Mouse (Mus musculus): ENCODE data around the gene Aox1. TPM values are rescaled to one million over a fixed set of nuclear protein-coding genes. Genes with fewer than 3 reads are reported as not detected.

Aox1 gene
- total RNA-seq, 2 experiments from 2014 or later = 4.6 to 12.1 TPM

DNA sequence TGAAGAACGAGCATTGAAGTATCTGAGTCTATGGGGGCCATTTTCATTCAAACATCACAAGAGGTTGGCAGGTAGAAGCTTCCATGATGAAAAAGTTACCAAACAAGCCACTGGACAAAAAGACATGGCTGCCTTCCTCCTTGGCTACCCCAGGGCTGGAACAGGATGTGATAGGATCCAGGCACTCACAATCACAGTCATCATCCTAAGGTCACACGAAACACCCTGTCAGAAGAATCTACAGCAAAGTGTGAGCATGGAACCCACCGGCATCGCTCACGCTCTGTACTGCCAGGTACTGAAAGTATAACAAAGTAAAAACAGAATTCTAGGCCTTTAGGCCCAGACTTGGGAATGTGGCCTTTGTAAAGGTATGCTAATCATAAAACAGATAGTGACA lies 80.5 kb downstream of the Aox1 start:
- no peak for DNase-seq

DNA sequence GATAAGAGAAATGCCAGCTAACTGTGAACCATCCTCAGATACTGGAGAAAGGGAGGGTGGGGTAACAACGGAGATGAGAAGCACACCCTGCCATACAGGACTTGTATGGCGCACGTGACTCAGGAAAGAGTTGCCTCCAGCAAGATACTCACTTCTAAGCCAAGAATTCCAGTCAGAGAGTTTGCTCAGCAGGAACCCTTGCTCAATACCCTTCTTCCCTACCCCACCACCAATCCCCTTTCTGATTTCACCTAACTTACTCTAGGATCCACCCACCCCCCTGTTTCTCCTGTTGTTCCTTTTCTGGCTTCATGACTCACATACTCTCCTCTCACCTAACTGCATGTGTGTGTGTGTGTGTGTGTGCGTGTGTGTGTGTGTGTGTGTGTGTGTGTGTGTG lies 81.6 kb downstream of the Aox1 start:
- no peak for DNase-seq

DNA sequence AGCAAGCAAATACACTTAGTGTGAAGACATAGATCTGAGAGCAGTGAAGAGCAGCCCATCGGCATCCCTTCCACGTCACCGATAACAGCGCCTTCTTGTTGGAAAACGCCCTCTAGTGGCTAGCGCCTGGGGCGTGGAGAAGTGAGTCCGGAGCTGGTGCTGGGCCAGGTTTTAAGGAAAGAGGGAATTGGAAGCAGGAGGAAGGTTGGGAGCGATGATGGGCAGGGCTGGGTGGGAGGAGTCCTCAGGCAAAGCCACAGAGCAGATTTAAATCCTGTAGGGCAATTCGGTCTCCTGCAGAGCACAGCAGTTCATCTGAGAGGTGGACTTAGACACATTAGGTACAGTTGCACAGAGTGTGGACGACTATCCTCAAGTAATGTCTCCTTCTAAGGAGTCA lies 83.1 kb downstream of the Aox1 start, which contains the start of gene Aox3:
Gene Aox3, plus strand, starts transcription at position 251 of the 400 bp plus-strand sequence.
- peak; percentile 67 for DNase-seq

DNA sequence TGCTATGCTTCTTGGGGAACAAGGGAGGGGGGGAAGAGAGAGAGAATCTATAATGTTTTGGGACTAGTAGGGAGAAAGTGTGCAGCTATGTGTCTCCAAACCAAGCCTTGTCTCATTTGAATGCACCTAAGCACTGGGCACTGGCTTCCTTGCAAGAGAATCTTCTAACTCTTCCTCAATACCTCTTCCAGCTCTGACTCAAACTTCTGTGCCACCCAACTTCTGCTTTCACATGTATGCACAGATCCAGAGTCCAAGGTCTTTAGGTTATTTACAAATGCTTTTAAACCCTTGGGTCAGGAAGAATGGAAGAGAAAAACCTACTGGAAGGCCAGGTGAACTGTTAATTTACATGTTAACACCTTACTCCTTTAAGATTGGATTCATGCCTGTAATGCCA lies 83.7 kb downstream of the Aox1 start:
- DNase-seq = no peak

DNA sequence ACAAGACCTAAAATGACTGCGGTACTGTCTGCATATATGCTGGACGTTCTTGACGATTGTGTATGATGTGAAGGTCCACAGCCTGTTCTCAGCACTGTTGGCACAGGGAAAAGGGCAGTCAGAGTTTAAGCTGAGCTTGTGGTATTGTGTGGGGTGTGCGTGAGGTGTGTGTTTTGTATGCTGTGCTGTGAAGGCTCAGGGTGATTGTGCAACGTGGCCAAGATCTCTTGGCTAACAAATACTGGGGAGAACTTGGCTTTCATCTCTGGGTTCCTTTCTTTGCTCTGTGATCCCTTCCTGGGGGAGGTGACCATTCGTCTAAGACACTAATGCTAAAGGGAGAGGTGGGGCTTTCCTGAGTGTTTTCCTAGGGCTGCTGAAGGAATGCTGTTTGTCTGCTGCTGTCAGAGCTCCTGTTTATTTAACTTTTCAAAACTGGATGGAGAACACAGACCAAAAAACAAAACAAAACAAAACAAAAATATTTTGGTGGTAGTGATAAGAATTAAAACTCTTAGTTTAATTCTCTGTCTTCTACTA lies 84.4 kb downstream of the Aox1 start:
- no peak for DNase-seq

DNA sequence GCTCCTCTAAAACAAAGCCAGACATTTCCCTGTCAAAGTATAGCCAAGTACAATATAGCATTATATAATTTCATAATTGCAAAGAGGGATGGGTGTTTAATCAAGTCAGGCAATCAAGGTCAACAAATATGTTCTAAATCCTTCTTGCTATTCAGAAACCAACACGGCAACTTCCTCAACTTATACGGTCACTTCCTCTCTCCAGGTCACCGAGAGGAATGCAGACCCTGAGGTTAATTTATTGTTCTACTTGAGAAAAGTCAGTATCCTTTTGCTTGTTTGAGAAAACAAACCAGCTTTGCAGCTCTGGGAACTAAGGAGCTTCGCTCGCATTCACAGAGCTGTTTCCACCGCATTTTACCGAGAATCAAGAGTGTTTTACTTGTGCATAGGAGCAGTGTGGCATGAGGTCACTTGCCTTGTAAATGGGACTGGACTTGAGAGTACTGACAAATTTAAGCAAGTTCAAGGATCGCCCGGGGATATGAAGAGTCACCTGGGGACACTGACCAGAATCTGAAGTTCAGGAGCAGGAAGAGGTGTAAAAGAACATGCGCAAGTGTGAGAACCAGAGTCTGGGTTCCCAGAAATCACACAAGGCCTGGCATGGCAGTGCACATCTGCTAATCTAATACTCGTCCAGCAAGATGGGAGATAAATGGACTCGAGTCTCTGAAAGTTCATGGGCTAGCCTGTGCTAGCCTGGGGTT lies 85.1 kb downstream of the Aox1 start:
- no peak for DNase-seq

DNA sequence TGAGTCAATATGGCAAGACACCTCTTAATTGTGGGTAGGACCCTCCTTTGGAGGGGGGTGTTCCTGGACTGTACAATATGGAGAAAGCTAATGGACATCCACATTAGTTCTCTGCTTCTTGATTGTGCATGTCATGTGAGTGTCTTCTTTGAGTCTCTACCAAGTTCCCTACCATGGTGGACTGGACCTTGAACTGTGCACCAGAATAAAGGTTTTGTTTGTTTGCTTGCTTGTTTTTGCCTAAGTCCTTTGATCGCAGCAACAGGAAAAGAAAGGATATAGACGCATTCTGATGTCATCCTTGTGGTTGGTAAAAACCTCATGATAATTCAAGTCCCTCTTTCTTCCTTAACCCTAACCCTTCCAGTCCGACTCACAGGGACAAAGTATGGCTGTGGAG lies 88.5 kb downstream of the Aox1 start:
- DNase-seq = no peak

DNA sequence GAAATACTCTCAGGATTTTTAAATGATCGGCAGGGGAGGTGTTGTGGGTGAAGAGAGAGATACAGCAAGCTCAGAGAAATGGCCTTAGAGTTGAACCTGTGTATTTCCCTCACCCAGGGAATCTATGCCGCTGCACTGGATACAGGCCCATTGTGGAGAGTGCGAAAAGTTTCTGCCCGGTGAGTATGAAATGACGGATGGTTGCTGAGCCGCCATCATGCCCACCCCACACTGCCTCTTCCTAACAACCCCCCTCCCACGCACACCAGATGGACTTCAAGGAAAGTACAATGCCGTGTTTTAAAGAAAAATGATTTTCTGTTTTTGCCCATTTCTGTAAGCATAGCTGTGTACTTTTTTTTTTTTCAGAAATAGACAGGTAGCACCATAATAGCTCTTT lies 95.2 kb downstream of the Aox1 start:
- DNase-seq = no peak

DNA sequence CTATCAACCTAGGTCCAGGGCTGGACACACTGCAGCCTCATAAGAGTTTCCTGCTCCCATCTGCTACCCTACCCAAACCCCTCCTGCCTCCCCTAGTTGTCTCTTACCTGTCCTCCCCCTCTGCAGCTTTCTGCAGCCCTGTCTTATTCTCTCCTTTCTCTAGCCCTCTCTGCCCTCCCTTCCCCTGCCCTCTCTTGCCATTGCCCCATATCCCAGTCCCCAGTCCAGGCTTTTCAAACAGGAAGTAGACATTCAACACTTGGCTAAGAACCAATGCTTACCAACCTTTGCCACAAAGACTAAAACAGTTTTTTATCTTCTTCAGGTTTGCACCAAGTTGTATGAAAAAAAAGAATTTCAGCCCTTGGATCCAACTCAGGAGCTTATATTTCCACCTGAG lies 108.2 kb downstream of the Aox1 start:
- DNase-seq = no peak

DNA sequence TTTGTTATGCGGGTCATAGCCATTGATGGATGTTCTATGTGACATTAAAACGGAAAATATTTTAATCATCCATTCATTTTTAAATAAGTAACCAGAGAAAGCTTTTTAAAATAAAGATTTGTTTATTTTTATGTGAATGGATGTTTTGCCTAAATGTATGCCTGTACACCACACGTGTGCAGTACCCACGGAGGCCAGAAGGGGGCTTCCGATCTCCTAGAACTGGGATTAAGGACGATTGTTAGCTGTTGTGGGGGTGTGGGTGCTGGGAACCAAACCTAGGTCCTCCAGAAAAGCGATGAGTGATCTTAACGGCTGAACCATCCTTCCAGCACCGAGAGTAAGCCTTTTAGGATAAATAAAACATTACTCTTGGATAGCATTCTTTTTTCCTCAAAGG lies 109.3 kb downstream of the Aox1 start:
- DNase-seq = no peak

DNA sequence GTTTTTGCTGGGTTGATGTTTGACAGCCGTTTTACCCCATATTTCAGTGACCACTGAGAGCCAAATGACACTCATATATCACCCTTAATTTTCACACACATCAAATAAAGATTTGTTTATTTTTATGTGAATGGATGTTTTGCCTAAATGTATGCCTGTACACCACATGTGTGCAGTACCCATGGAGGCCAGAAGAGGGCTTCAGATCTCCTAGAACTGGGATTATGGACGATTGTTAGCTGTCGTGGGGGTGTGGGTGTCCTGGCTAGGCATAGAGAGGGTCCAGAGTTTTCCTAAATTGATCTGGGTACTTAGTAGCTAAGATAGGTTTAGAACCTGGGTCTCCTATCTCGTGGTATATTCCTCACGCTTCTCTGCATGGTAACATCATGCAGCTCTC lies 110.9 kb downstream of the Aox1 start:
- no peak for DNase-seq

DNA sequence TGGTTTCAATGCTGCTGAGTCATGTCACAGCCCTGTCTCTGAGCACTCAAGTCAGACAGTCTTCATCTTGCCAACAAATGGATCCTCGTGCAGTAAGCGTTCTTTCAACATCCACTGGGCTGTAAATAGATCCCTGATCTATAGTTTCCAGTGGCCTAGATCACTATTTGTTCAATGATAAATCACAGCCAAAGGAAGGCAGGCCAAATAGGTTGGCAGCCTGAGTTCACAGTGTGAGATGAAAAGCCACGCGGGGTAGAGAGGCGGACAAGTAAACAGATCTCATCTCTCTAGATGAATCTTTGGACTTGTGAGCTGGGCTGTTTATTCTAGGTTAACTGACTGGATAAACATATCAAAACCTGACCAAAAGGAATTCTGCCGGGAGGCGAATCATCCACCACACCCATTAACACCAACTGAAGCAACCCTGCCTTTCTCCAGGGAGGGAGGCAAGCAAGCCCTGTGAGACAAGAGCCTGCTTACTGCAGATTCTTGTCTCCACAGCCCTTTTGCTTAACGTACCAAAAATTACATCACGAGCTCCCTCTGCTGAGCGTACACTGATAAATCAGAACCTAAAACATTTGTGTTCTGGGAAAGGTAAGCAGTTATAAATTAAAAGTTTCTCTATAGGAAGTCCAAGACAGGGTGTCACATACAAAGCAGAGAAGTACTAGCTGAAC lies 114.8 kb downstream of the Aox1 start:
- DNase-seq = no peak

DNA sequence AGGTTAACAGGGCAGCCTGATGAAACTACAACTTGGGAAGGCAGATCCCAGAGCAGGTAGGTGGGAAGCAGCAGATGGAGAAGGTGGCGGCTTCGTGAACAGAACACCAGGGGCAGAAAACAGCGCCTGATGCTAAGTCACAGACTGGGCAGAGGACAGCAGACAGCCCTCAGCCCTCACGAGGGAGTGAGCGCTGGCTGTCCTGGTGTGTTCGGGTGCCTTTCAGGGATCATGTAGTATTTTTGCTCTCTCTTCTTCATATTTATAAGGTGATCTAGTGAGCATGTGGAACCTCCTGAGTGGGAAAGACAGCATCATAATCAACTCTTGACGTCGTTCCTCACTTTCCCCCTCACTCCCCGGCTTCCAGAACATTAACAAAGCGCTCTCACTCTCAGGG lies 116.3 kb downstream of the Aox1 start:
- DNase-seq = no peak

DNA sequence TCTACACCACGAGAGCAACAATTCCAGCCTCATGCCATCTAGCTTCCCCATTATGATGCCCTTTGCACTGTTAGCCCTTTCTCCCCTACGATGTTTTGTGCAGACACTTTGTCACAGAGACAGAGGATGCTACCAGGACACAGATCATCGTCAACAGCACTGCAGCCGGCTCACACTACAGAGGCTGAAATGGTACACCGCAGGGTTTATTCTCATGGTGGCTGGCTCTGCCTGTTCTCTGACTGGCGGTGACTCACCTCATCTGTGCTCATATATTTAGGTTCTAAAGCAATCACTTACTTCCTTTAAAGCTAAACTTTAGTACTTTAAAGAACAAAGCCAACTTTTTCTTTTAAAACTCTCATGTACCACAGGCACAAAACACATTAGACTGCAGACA lies 118.0 kb downstream of the Aox1 start:
- DNase-seq = no peak

DNA sequence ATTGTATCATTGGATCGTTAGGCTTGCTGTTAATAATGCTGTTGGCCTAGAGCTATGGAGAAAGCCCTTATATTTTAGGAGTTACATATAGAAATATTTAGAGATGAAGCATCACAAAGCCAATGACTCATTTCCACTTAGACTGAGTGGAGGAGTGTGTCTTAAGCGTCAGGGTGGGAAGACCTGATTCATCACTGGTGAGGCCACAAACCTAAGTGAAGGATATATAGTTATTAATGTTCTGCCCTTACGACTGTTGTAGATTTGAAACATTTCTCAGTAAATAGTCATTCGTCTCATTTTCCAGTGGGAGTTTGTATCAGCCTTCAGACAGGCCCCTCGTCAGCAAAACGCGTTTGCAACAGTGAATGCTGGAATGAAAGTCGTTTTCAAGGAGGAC lies 122.5 kb downstream of the Aox1 start:
- DNase-seq = no peak

Other genes starting within 250 kb of the Aox1 start
- under 1 TPM; 0.38 to 0.43 TPM for gene Sgo2a, start 34.0 kb upstream of the Aox1 start, total RNA-seq (2021)
- gene Kctd18, start 11.0 kb upstream of the Aox1 start, total RNA-seq (2021) = 1 to 10 TPM; 4.0 to 4.4 TPM
- under 1 TPM; 0.16 to 0.31 TPM for gene Aox3, start 83.2 kb downstream of the Aox1 start, total RNA-seq (2021)
- gene Aox4, start 180.5 kb downstream of the Aox1 start, total RNA-seq (2021) = not detected
- gene Aox2, start 248.4 kb downstream of the Aox1 start, total RNA-seq (2021) = not detected

All from gastrocnemius, postnatal 25 days (tissue).